Mouse (Mus musculus): Measurements from ENCODE around the gene Pard3b.

DNA sequence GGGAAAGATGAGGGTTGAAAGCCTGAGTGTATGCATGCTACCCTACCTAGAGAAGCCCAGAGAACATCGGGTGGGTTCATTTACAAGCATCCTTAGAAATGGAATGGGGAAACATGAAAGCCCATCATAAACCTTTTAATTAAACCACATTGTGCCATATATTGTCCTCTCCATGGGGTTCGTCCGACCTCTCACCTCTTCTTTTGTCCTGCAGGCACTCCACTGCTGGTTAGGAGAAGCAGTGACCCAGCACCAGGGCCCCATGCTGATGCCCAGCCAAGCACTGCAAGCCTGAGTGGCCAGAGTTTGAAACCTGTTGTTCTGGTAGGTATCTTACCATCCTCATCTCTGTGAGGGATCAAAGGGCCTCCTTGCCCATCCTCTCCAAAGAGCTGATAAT is 437.5 kb downstream of the Pard3b start:
- TF ChIP-seq CTCF (IDR thresholded peaks at IDR 0.05; ENCODE audit: insufficient read depth, low read depth, low read length) (no peak), POLR2A (IDR thresholded peaks at IDR 0.05; ENCODE audit: insufficient read depth, low read depth, low read length) (no peak)
